Mouse (Mus musculus): ENCODE measurements around the gene Ucn3. TPM values are rescaled to one million over a fixed set of nuclear protein-coding genes. Genes with fewer than 3 reads are reported as not detected.
"Not testable (repeated sequence)": the region's sequence is repeated elsewhere in the genome, so short reads cannot be mapped to it uniquely, and the experiment has no call there.

Ucn3 gene
- polyA plus RNA-seq (2012; rRNA removed) = not detected in 2 replicates

- DNase-seq (ENCODE audit: low read depth) = no peak
Observed at GRCm38 (mm10) chr13:3945249-3945648, at the start of gene Ucn3. Gene Ucn3, minus strand, starts transcription at chr13:3945349.

DNA sequence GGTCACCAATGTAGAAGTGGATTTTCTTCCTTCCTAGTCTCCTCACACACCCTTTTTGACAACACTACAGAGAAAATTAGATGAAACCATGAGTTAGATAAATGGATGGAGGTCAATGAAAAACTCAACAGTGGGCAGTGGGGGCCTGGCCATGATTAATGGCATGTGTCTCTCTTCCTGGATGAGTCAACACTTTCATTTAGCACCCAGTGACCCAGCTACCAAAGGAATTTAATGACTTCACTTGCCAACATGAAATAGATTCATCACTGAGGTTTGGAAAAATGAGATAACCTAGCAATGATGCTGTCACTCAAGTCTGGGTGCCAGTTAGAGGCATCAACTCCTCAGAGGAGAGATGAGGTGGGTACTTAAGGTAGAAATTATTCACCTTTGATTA is 46.9 kb upstream of the Ucn3 start:
- no peak for DNase-seq (ENCODE audit: low read depth)

GRCm38 (mm10) chr13:3968849-3969248 is 23.7 kb upstream of the Ucn3 start:
- DNase-seq (ENCODE audit: low read depth) = no peak

DNA sequence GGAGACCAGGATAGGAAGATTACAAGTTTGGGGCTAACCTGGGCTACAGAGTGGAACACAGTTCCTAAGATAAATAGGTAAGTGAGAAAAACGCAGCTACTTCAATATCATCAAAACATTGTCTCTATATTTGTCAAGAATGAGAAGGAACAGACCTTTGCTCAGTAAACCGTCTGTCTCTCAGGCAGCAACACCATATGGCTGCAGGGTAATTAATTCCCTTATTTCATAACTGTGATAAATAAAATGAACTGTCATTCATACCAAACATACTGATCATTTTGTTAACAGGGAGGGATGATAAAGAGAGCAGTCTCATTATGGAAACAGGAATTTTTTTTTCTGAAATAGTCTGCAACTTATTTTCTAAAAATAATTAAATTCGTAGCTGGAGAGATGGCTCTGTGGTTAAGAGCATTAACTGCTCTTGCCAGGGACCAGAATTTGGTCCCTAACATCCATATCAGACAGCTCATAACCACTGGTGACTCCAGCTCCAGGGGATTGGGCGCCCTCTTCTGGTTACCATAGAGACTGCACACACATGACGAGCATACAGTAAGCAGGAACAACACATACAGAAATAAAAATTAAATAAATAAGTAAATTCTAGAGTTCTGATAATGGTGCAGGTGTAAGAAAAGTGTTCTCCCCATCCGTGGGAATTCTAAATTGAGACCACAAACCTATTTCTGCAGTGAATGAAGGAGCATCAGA is 6.2 kb upstream of the Ucn3 start:
- DNase-seq (ENCODE audit: low read depth) = no peak

GRCm38 (mm10) chr13:3949477-3949876 is 4.3 kb upstream of the Ucn3 start:
- no peak for DNase-seq (ENCODE audit: low read depth)

DNA sequence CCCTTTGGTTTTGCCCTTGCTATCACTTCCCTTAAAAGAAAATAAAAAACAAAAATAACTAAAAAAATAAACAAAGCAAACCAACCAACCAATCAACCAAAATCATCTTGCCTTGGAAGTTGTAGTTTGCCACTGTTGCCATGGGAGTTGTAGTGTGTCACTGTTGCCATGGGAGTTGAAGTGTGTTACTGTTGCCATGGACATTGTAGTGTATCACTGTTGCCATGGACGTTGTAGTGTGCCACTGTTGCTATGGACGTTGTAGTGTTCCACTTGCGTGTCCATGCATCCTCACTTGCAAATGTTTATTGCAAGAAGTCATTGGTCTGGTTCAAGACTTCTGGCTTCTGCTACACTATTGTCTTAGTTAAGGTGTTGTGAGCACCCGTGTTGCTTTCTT is 2.1 kb upstream of the Ucn3 start:
- DNase-seq (ENCODE audit: low read depth) = no peak

DNA sequence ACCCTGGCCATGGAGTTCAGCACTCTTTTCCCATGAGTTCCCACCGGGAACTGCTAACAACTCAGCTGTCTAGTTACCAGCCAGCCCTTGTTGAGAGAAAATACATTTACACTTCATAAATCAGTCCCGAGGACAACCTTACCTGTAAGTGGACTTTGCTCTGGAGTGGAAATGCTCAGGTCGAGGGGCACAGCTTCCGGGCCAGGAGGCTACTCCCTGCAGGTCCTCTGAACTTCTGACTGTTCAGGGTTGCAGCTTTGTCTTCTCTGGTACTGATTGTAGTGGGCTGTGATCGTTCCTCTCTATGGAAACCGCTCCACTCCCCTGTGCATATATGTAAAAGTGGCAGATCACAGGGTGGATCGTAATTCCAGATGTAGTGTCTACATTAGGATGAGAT is 450 bp downstream of the Ucn3 start:
- DNase-seq (ENCODE audit: low read depth) = no peak

DNA sequence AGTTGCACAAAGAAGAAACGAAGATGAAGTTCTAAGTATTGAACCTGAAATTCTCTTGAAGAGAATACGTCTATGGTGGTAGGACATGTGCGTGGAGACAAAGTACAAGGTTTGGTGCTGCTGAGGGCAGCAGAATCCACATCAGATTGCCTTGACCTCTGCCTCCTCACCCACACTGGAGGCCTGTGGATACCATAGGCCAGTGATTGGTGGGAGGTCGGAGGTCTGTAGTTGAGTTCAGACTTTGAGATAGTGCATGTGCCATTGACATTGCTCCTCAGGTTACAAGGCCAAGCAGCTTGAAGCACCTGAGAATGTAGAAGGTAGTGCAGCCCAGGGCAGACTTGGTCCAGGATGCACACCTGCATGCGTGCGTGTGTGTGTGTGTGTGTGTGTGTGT is 19.1 kb downstream of the Ucn3 start:
- DNase-seq (ENCODE audit: low read depth) = no peak

DNA sequence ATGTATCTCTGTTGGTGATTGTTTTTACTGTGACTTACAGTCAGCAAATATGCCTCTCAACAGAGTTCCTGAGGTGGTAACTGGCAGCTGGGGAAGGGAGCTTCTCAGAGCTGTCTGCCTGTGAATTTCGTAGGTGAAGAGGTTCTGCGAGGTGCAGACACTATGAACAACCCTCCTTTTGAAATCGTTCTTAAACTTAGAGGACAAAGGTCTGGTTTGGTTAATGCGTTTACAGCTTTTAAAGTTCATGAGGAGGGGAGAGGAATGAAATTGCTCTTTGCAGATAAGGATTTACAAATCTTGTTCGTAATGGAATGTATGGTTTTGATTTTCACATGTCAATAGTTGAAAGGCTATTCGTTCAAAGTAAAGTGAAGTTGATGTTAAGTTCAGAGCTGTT is 19.5 kb downstream of the Ucn3 start:
- no peak for DNase-seq (ENCODE audit: low read depth)

DNA sequence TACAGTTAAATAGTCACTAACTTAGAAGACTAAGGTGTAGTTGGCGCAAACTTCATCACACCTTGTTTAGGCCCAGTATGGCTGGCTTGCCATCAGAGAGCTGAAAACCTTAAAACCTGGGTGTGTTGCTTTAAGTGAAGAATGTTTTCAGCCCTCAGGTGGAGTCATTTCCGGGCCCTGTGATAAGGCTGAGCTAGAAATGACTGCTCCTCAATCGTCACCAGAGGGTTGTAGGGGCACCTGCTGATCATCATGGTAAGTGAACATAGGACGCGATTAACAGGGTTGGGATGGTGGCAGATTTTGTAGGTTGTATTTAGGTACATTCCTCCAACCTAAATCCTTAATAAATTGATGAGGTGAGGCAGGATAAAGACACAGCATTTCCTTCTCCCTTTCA is 20.7 kb downstream of the Ucn3 start:
- DNase-seq (ENCODE audit: low read depth) = no peak

GRCm38 (mm10) chr13:3917571-3918311 is 27.4 kb downstream of the Ucn3 start, which contains the start of the genes Net1 and Tubal3:
Gene Net1, minus strand, starts transcription at chr13:3918220.
Gene Tubal3, plus strand, starts transcription at chr13:3918274.
- no peak for DNase-seq (ENCODE audit: low read depth)

GRCm38 (mm10) chr13:3913504-3913903 is 31.6 kb downstream of the Ucn3 start:
- DNase-seq (ENCODE audit: low read depth) = no peak

DNA sequence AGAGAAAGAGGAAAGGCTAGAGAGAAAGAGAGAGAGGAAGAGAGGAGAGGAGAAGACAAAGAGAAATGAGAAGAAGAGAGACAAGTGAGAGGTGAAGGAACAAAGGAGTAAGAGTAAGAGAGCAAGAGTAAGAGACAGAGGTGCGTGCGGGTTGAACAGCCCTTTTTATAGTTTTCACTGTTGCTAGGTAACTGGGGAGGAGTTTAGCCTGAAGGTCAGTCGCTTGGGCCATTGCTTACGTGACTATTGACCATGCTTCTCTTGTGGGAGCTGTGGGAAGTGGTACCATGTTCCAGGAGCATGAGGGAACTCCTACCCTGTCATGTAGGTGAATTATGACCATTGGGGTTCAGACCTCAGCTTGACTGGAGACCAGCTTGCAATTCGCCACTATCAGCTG is 34.8 kb downstream of the Ucn3 start:
- DNase-seq (ENCODE audit: low read depth) = no peak

GRCm38 (mm10) chr13:3908262-3908661 is 36.9 kb downstream of the Ucn3 start:
- no peak for DNase-seq (ENCODE audit: low read depth)

- DNase-seq (ENCODE audit: low read depth) = no peak
Observed at GRCm38 (mm10) chr13:3907151-3907696, 37.9 kb downstream of the Ucn3 start.

DNA sequence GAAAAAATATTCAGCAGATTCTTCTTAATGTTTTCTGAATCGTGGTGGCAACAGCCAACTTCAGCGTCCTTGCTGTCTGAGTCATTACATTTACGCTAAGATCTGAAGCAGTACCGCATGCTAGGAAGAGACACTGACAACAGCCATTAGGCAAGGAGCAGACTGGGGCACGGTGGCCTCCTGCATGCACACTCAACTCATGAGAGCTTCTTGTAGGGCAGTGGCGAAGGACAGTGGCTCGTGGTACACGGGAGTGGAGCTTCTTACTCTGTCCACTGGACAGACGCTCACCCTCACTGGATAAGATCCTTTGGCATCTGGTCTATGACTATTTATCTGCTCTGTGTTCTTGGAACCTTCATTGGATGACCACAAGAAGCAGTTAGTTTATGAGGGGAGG is 45.8 kb downstream of the Ucn3 start:
- no peak for DNase-seq (ENCODE audit: low read depth)

DNA sequence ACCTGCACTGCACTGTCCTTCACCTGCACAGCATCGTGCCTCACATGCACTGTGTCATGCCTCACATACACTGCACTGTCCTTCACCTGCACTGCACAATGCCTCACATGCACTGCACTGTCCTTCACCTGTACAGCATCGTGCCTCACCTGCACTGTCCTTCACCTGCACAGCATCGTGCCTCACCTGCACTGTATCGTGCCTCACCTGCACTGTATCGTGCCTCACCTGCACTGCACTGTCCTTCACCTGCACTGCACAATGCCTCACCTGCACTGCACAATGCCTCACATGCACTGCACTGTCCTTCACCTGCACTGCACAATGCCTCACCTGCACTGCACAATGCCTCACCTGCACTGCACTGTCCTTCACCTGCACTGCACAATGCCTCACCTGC is 46.9 kb downstream of the Ucn3 start:
- not testable (repeated sequence) for DNase-seq (ENCODE audit: low read depth)

DNA sequence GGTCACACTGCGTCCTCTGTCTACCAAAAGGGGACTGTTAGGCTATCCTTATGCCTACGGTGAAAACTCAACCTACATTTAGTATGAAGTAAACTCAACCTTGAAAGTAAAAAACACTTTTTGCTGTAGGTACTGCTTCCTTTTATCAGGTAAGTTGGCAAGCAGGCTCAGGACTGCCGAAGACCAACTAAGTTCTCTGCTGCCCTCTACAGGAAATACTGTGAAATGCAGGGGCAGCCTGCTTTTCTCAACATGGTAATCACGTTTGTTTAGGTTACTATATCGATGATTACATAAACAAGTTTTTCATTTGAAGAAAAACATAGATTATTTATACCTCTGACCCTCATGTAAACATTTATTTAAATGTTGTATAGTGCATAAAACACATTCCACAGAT is 48.2 kb downstream of the Ucn3 start:
- no peak for DNase-seq (ENCODE audit: low read depth)

- DNase-seq (ENCODE audit: low read depth) = no peak
Observed at GRCm38 (mm10) chr13:3896032-3896431, 49.1 kb downstream of the Ucn3 start.

DNA sequence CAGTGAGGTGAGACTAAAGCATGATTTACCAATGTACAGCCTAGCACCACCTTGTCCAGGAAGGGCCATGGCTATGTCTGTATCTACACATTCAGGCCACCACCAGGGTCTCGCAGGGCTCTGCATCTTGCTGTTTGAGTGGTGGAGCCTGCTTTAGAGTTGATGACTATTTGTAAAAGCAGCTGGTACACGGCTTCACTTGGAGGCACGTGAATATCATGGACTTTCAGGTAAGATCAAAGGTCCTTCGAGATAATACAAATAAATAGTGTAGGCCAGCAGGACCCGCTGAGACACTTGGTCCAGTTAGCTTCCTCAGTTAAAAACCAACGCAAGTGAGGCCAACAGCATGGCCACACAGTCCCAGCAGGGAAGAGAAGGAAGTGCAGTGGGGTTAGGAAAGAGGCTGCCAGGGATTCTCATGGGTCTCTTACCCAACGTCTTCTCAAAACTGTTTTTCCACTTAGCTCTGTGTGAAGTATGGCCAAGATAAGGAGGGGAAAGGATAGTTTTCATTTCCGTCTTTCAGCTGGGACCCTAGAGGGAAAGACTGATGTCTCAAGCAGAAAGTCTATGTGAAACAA is 49.7 kb downstream of the Ucn3 start:
- no peak for DNase-seq (ENCODE audit: low read depth)

- no peak for DNase-seq (ENCODE audit: low read depth)
Observed at GRCm38 (mm10) chr13:3894549-3894948, 50.6 kb downstream of the Ucn3 start.

- no peak for DNase-seq (ENCODE audit: low read depth)
Observed at GRCm38 (mm10) chr13:3893126-3893734, 51.9 kb downstream of the Ucn3 start.
